In the genomic region with DNA sequence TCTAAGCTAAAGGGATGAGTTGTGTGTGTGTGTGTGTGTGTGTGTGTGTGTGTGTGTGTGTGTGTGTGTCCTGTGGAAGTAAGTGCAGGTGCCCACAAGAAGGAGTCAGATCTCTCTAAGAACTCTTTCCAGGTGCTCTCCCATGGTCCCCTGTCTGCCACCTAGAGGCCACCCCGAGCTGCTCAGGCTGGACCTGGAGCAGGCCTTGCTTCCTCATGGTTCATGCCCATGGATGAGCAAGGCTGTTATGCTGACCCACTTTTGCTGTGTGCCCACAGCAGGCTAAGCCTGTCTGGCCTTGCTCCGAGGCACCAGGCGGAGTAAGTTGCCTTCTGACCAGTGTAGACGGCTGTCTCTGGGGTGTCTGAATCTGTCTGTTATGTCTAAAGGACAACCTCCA, we compare ENCODE assay signal across 9 mouse cellular contexts.
DNase-seq lines count a peak whose midpoint lies in the region; ATAC-seq and TF ChIP-seq lines count a peak whose summit lies in the region.
"Had no signal": no experiment of that assay in that cellular context is flagged by ENCODE, and none has a peak within 500 bp of the region (broad histone marks: within the 10 kb centered on the region; RNA-seq: fewer than 3 reads in every experiment).

No protein-coding gene starts in this region.

- H3K9me3 ChIP-seq in heart, embryonic 12.5 days (replicated peaks) = peaks cover 3% of the 10 kb centered on the region; the same call in 1 of the 2 replicates

- no peak overlapping the region for H3K27ac ChIP-seq in heart, adult 2 months
- no peak overlapping the region for H3K27ac ChIP-seq in heart, embryonic 12.5 days (ENCODE audit: poor library complexity, severe bottlenecking)
- no peak overlapping the region for H3K27ac ChIP-seq in small intestine, adult 2 months (ENCODE audit: insufficient read depth, low read depth, low read length)

- WGBS in heart, adult 2 months = 73% methylated on average over 4 of the region's 4 CpGs
- 75% methylated on average over 4 of the region's 4 CpGs for WGBS in heart, embryonic 12.5 days
- WGBS in small intestine, adult 2 months = 82% methylated on average over 4 of the region's 4 CpGs

- no peaks in the 10 kb centered on the region for H3K27me3 ChIP-seq in heart, adult 2 months (ENCODE audit: control insufficient read depth, insufficient read depth, low read length)
- H3K27me3 ChIP-seq in heart, embryonic 12.5 days (replicated peaks) = peaks cover 4% of the 10 kb centered on the region; the same call in 1 of the 2 replicates
- no peaks in the 10 kb centered on the region for H3K27me3 ChIP-seq in small intestine, adult 2 months (ENCODE audit: control insufficient read depth, insufficient read depth, low read length)

- no peak for TF ChIP-seq POLR2A in heart, adult 2 months (IDR thresholded peaks at IDR 0.05; ENCODE audit: insufficient read depth, low read depth, low read length)
- TF ChIP-seq POLR2A in small intestine, adult 2 months (IDR thresholded peaks at IDR 0.05; ENCODE audit: low read depth, low read length) = no peak

- no peak overlapping the region for H3K4me2 ChIP-seq in heart, embryonic 12.5 days

- H3K36me3 ChIP-seq in heart, adult 2 months (ENCODE audit: control insufficient read depth, insufficient read depth, low read length) = no peaks in the 10 kb centered on the region
- no peaks in the 10 kb centered on the region for H3K36me3 ChIP-seq in heart, embryonic 12.5 days
- no peaks in the 10 kb centered on the region for H3K36me3 ChIP-seq in small intestine, adult 2 months (ENCODE audit: control insufficient read depth, insufficient read depth, low read length)

- peak; percentile 59 for TF ChIP-seq CTCF in heart, adult 2 months (IDR thresholded peaks at IDR 0.05)
- TF ChIP-seq CTCF in small intestine, adult 2 months (IDR thresholded peaks at IDR 0.05; ENCODE audit: extremely low read depth, insufficient read length, insufficient replicate concordance, low read depth, low read length) = peak; percentile 41; the same call in 1 of the 2 replicates

- TF ChIP-seq EP300 in heart, adult 2 months (IDR thresholded peaks at IDR 0.05; ENCODE audit: insufficient read depth, low read depth, low read length) = no peak

- intact Hi-C loops in heart, adult 2 months (cut with DNase I) = no loop called here
- intact Hi-C loops in left cerebral cortex, postnatal 14 days (cut with DNase I) = no loop called here

- no peak for DNase-seq in heart, adult 2 months
- peak; percentile 11 for DNase-seq in 416B (ENCODE audit: low read depth)
- DNase-seq in adrenal gland, postnatal 4 days (ENCODE audit: low spot score in 2 of 2) = peak; percentile 9 to 20
- peak; percentile 12 to 39 for DNase-seq in kidney, adult 8-10 months
- no peak for DNase-seq in left cerebral cortex, postnatal 14 days (ENCODE audit: low spot score in 2 of 2)
- no peak for DNase-seq in urinary bladder, adult 2 months (ENCODE audit: low spot score)

- H3K4me3 ChIP-seq in heart, adult 2 months = no peak overlapping the region
- H3K4me3 ChIP-seq in heart, embryonic 12.5 days = no peak overlapping the region
- no peak overlapping the region for H3K4me3 ChIP-seq in small intestine, adult 2 months (ENCODE audit: low read depth, low read length)
- H3K4me3 ChIP-seq: myocyte had no signal

- no peaks in the 10 kb centered on the region for H3K4me1 ChIP-seq in heart, adult 2 months (ENCODE audit: control insufficient read depth, insufficient read depth, low read length)
- H3K4me1 ChIP-seq in heart, embryonic 12.5 days (replicated peaks) = no peaks in the 10 kb centered on the region
- H3K4me1 ChIP-seq in small intestine, adult 2 months (ENCODE audit: control insufficient read depth, insufficient read depth, insufficient read length, low read length) = peaks cover 2% of the 10 kb centered on the region; the same call in 1 of the 2 replicates

- no peak overlapping the region for H3K9ac ChIP-seq in heart, adult 2 months (ENCODE audit: low read depth, low read length)
- H3K9ac ChIP-seq in heart, embryonic 12.5 days = no peak overlapping the region

- no peaks in the 10 kb centered on the region for H3K79me2 ChIP-seq in heart, adult 2 months (replicated peaks; ENCODE audit: control insufficient read depth, insufficient read depth, low read length)

- no peak for ATAC-seq in heart, embryonic 12.5 days (ENCODE audit: insufficient number of reproducible peaks, low FRiP score)

Comparison
In these comparisons a context has a peak if more than half of its experiments do, and no peak if none do; other contexts are left out.
1. DNase-seq: peak in 416B (single experiment), adrenal gland, postnatal 4 days (2 of 2) and kidney, adult 8-10 months (2 of 2); none in heart, adult 2 months (0 of 2), left cerebral cortex, postnatal 14 days (0 of 2) and urinary bladder, adult 2 months (single experiment).